Mouse (Mus musculus): ENCODE data around the gene Rmi2.

GRCm38 (mm10) chr16:10827269-10827668, 7.6 kb upstream of the Rmi2 start:
- TF ChIP-seq POLR2A (IDR thresholded peaks at IDR 0.05; ENCODE audit: low read depth, low read length) (no peak), CTCF (IDR thresholded peaks at IDR 0.05; ENCODE audit: borderline replicate concordance, insufficient read depth, low read length) (no peak)
